Mouse (Mus musculus) forelimb bud, embryonic 11.5 days (tissue): ENCODE measurements around the gene 2310022A10Rik.
A peak's percentile ranks its signal among the peaks of the same experiment; 100 is the strongest.

Source experiments
- DNase-seq: peaks from one replicate; pipeline ENCODE4 v3.0.0-alpha.2; 2012; ENCODE audit warnings: low read depth, low spot score

2310022A10Rik gene

GRCm38 (mm10) chr7:27540935-27541334 is 12.1 kb upstream of the 2310022A10Rik start:
- no peak for DNase-seq

GRCm38 (mm10) chr7:27541431-27541830 is 11.6 kb upstream of the 2310022A10Rik start:
- DNase-seq = no peak

- no peak for DNase-seq
These were observed 11.1 kb upstream of the 2310022A10Rik start for GRCm38 (mm10) chr7:27541922-27542321.

- peak; percentile 72 for DNase-seq
These were observed 10.5 kb upstream of the 2310022A10Rik start for GRCm38 (mm10) chr7:27542392-27543033.

- no peak for DNase-seq
These were observed 10.0 kb upstream of the 2310022A10Rik start for GRCm38 (mm10) chr7:27543065-27543464.

- no peak for DNase-seq
These were observed 9.2 kb upstream of the 2310022A10Rik start for GRCm38 (mm10) chr7:27543851-27544250.

- DNase-seq = no peak
These were observed 8.2 kb upstream of the 2310022A10Rik start for GRCm38 (mm10) chr7:27544675-27545370.

- DNase-seq = no peak
These were observed 3.4 kb upstream of the 2310022A10Rik start for GRCm38 (mm10) chr7:27549597-27549996.

GRCm38 (mm10) chr7:27552070-27552469 is 963 bp upstream of the 2310022A10Rik start:
- DNase-seq = no peak

- DNase-seq = no peak
These were observed 7.4 kb downstream of the 2310022A10Rik start for GRCm38 (mm10) chr7:27560291-27560887.

- DNase-seq = no peak
These were observed 7.9 kb downstream of the 2310022A10Rik start for GRCm38 (mm10) chr7:27560978-27561377.

- no peak for DNase-seq
These were observed 16.7 kb downstream of the 2310022A10Rik start for GRCm38 (mm10) chr7:27569580-27570224.

GRCm38 (mm10) chr7:27572133-27572532 is 19.1 kb downstream of the 2310022A10Rik start:
- no peak for DNase-seq

- no peak for DNase-seq
These were observed 21.3 kb downstream of the 2310022A10Rik start for GRCm38 (mm10) chr7:27574124-27574880.

- DNase-seq = no peak
These were observed 23.9 kb downstream of the 2310022A10Rik start for GRCm38 (mm10) chr7:27576914-27577313.

- no peak for DNase-seq
These were observed 24.6 kb downstream of the 2310022A10Rik start for GRCm38 (mm10) chr7:27577589-27577988.

- peak; percentile 23 for DNase-seq
These were observed 25.4 kb downstream of the 2310022A10Rik start for GRCm38 (mm10) chr7:27578465-27578864.

- no peak for DNase-seq
These were observed 27.5 kb downstream of the 2310022A10Rik start for GRCm38 (mm10) chr7:27580380-27581174.

GRCm38 (mm10) chr7:27586861-27587260 is 33.8 kb downstream of the 2310022A10Rik start:
- DNase-seq = no peak

- DNase-seq = no peak
These were observed 34.7 kb downstream of the 2310022A10Rik start for GRCm38 (mm10) chr7:27587741-27588140.

- DNase-seq = no peak
These were observed 37.1 kb downstream of the 2310022A10Rik start for GRCm38 (mm10) chr7:27590088-27590487.
